Mouse (Mus musculus): ENCODE measurements around the gene Agpat4.

- TF ChIP-seq CTCF (conservative IDR thresholded peaks at IDR 0.05; ENCODE audit: insufficient read depth, insufficient read length, low read depth, low read length) (no peak), POLR2A (IDR thresholded peaks at IDR 0.05; ENCODE audit: low read depth, low read length) (no peak)
Measured at GRCm38 (mm10) chr17:12150970-12151369, 32.5 kb downstream of the Agpat4 start.

Data from kidney, adult 2 months (tissue).